Mouse (Mus musculus) heart, embryonic 10.5 days (tissue): Measurements from ENCODE around the gene Fryl. TPM values are rescaled to one million over a fixed set of nuclear protein-coding genes. Genes with fewer than 3 reads are reported as not detected.

Source experiments
- DNase-seq: peaks from one replicate; pipeline ENCODE4 v3.0.0-alpha.2; 2017; ENCODE audit warnings: low spot score
- H3K27ac ChIP-seq: fragments of 300-500 bp; sonication (generic); 2 replicates; pipeline ENCODE4 v1.5.1; 2016; ENCODE audit warnings: mild to moderate bottlenecking
- H3K27me3 ChIP-seq: fragments of 300-500 bp; sonication (generic); 2 replicates; pipeline ENCODE4 v1.6.1; 2016; ENCODE audit warnings: mild to moderate bottlenecking; ENCODE audit not compliant: poor library complexity, insufficient read depth, severe bottlenecking
- H3K36me3 ChIP-seq: fragments of 300-500 bp; sonication (generic); 2 replicates; pipeline ENCODE4 v1.6.1; 2016; ENCODE audit warnings: mild to moderate bottlenecking, moderate library complexity
- H3K4me1 ChIP-seq: fragments of 300-500 bp; sonication (generic); 2 replicates; pipeline ENCODE4 v1.6.1; 2016; ENCODE audit warnings: mild to moderate bottlenecking
- H3K4me3 ChIP-seq: fragments of 300-500 bp; sonication (generic); 2 replicates; pipeline ENCODE4 v1.5.1; 2016; ENCODE audit warnings: mild to moderate bottlenecking, moderate library complexity
- H3K9me3 ChIP-seq: fragments of 300-500 bp; sonication (generic); 2 replicates; pipeline ENCODE4 v1.6.1; 2016; ENCODE audit warnings: mild to moderate bottlenecking, moderate library complexity
- WGBS: fragments of 180-500 bp; shearing (Covaris S2); methylation state at CpG from one replicate; pipeline ENCODE4 v1.1.7; 2016; 5-methylcytosine and 5-hydroxymethylcytosine counted together
- polyA plus RNA-seq: library from polyadenylated mRNA; unstranded; fragments of >200 nt; fragmentation: Nextera tagmentation; extraction: Ambion mirVana; gene quantifications from 2 replicates; pipeline ENCODE4 v1.2.1, GENCODE M21; 2016

The Fryl gene
- polyA plus RNA-seq, 1 experiment from 2014 or later = 27.7 TPM

- H3K9me3 ChIP-seq = no peaks in the 10 kb centered on the region
- WGBS = 95% methylated on average over 4 of the region's 4 CpGs
- H3K27ac ChIP-seq = no peak overlapping the region
- no peaks in the 10 kb centered on the region for H3K36me3 ChIP-seq
- peaks cover 41% of the 10 kb centered on the region for H3K4me1 ChIP-seq
- no peak for DNase-seq
- no peaks in the 10 kb centered on the region for H3K27me3 ChIP-seq
- no peak overlapping the region for H3K4me3 ChIP-seq
Observed at GRCm38 (mm10) chr5:73249341-73249740, 7.1 kb downstream of the Fryl start.

- no peak overlapping the region for H3K4me3 ChIP-seq
- no peaks in the 10 kb centered on the region for H3K36me3 ChIP-seq
- H3K27ac ChIP-seq = no peak overlapping the region
- H3K9me3 ChIP-seq = no peaks in the 10 kb centered on the region
- no peaks in the 10 kb centered on the region for H3K27me3 ChIP-seq
- WGBS = 75% methylated on average over 8 of the region's 8 CpGs
- H3K4me1 ChIP-seq = peaks cover 34% of the 10 kb centered on the region
- no peak for DNase-seq
Observed at GRCm38 (mm10) chr5:73248211-73248610, 8.2 kb downstream of the Fryl start.

- Histone ChIP-seq H3K4me1 (peaks cover 33% of the 10 kb centered on the region), H3K36me3 (no peaks in the 10 kb centered on the region), H3K4me3 (no peak overlapping the region), H3K27me3 (no peaks in the 10 kb centered on the region), H3K27ac (no peak overlapping the region), H3K9me3 (no peaks in the 10 kb centered on the region)
- 92% methylated on average over 6 of the region's 6 CpGs for WGBS
- no peak for DNase-seq
Observed at GRCm38 (mm10) chr5:73246414-73246813, 10.0 kb downstream of the Fryl start.

- Histone ChIP-seq H3K9me3 (no peaks in the 10 kb centered on the region), H3K36me3 (peaks cover 2% of the 10 kb centered on the region; the same call in 1 of the 2 replicates), H3K27ac (no peak overlapping the region), H3K27me3 (no peaks in the 10 kb centered on the region), H3K4me1 (peaks cover 27% of the 10 kb centered on the region), H3K4me3 (no peak overlapping the region)
- WGBS = 80% methylated on average over 13 of the region's 13 CpGs
- DNase-seq = no peak
Observed at GRCm38 (mm10) chr5:73244403-73244802, 12.0 kb downstream of the Fryl start.

- H3K4me1 ChIP-seq = peaks cover 32% of the 10 kb centered on the region
- peaks cover 2% of the 10 kb centered on the region; the same call in 1 of the 2 replicates for H3K36me3 ChIP-seq
- 87% methylated on average over 8 of the region's 8 CpGs for whole genome bisulfite sequencing
- H3K9me3 ChIP-seq = no peaks in the 10 kb centered on the region
- H3K27ac ChIP-seq = no peak overlapping the region
- H3K4me3 ChIP-seq = no peak overlapping the region
- H3K27me3 ChIP-seq = no peaks in the 10 kb centered on the region
- DNase-seq = no peak
Observed at GRCm38 (mm10) chr5:73241966-73242365, 14.5 kb downstream of the Fryl start.

- peaks cover 38% of the 10 kb centered on the region for H3K4me1 ChIP-seq
Observed at GRCm38 (mm10) chr5:73241332-73241731, 15.1 kb downstream of the Fryl start.

GRCm38 (mm10) chr5:73240391-73240790, 16.0 kb downstream of the Fryl start:
- Histone ChIP-seq H3K27ac (no peak overlapping the region), H3K9me3 (no peaks in the 10 kb centered on the region), H3K36me3 (peaks cover 2% of the 10 kb centered on the region; the same call in 1 of the 2 replicates), H3K4me1 (peaks cover 41% of the 10 kb centered on the region), H3K27me3 (no peaks in the 10 kb centered on the region), H3K4me3 (no peak overlapping the region)
- DNase-seq = no peak
- 93% methylated on average over 6 of the region's 6 CpGs for WGBS

More at GRCm38 (mm10) chr5:73241332-73241731, 15.1 kb downstream of the Fryl start:
- 82% methylated on average over 10 of the region's 10 CpGs for WGBS
- no peak for DNase-seq
- Histone ChIP-seq H3K27me3 (no peaks in the 10 kb centered on the region), H3K36me3 (peaks cover 2% of the 10 kb centered on the region; the same call in 1 of the 2 replicates), H3K27ac (no peak overlapping the region), H3K4me3 (no peak overlapping the region), H3K9me3 (no peaks in the 10 kb centered on the region)

- H3K27ac ChIP-seq = peak overlapping the region; percentile 81
- peaks cover 2% of the 10 kb centered on the region; the same call in 1 of the 2 replicates for H3K36me3 ChIP-seq
Observed at GRCm38 (mm10) chr5:73236894-73237334, 19.5 kb downstream of the Fryl start.

GRCm38 (mm10) chr5:73235201-73235600, 21.2 kb downstream of the Fryl start:
- no peaks in the 10 kb centered on the region for H3K9me3 ChIP-seq
- no peak overlapping the region for H3K27ac ChIP-seq
- no peaks in the 10 kb centered on the region for H3K36me3 ChIP-seq
- H3K4me3 ChIP-seq = no peak overlapping the region
- H3K4me1 ChIP-seq = peaks cover 72% of the 10 kb centered on the region
- 82% methylated on average over 5 of the region's 5 CpGs for WGBS
- no peak for DNase-seq
- H3K27me3 ChIP-seq = no peaks in the 10 kb centered on the region

More at GRCm38 (mm10) chr5:73236894-73237334, 19.5 kb downstream of the Fryl start:
- WGBS = 10% methylated on average over 6 of the region's 6 CpGs
- Histone ChIP-seq H3K4me3 (peak overlapping the region; percentile 24; the same call in 1 of the 2 replicates), H3K27me3 (no peaks in the 10 kb centered on the region), H3K4me1 (peaks cover 55% of the 10 kb centered on the region), H3K9me3 (no peaks in the 10 kb centered on the region)
- peak; percentile 83 for DNase-seq

- Histone ChIP-seq H3K9me3 (no peaks in the 10 kb centered on the region), H3K27ac (peak overlapping the region; percentile 80; the same call in 1 of the 2 replicates), H3K27me3 (no peaks in the 10 kb centered on the region), H3K4me1 (peaks cover 86% of the 10 kb centered on the region), H3K36me3 (no peaks in the 10 kb centered on the region), H3K4me3 (no peak overlapping the region)
- no peak for DNase-seq
- 72% methylated on average over 17 of the region's 17 CpGs for WGBS
Observed at GRCm38 (mm10) chr5:73233018-73233881, 23.2 kb downstream of the Fryl start.

GRCm38 (mm10) chr5:73232267-73232666, 24.2 kb downstream of the Fryl start:
- Histone ChIP-seq H3K27ac (peak overlapping the region; percentile 80), H3K4me3 (peak overlapping the region; percentile 43), H3K4me1 (peaks cover 87% of the 10 kb centered on the region), H3K9me3 (no peaks in the 10 kb centered on the region), H3K27me3 (no peaks in the 10 kb centered on the region), H3K36me3 (no peaks in the 10 kb centered on the region)
- 18% methylated on average over 9 of the region's 9 CpGs for WGBS
- DNase-seq = no peak

GRCm38 (mm10) chr5:73231835-73232234, 24.6 kb downstream of the Fryl start:
- no peaks in the 10 kb centered on the region for H3K9me3 ChIP-seq
- H3K4me1 ChIP-seq = peaks cover 86% of the 10 kb centered on the region
- peak overlapping the region; percentile 80 for H3K27ac ChIP-seq
- 5% methylated on average over 6 of the region's 6 CpGs for WGBS
- no peaks in the 10 kb centered on the region for H3K36me3 ChIP-seq
- H3K27me3 ChIP-seq = no peaks in the 10 kb centered on the region
- peak overlapping the region; percentile 43 for H3K4me3 ChIP-seq
- DNase-seq = no peak

GRCm38 (mm10) chr5:73230171-73230570, 26.2 kb downstream of the Fryl start:
- Histone ChIP-seq H3K4me3 (no peak overlapping the region), H3K36me3 (no peaks in the 10 kb centered on the region), H3K9me3 (no peaks in the 10 kb centered on the region), H3K4me1 (peaks cover 80% of the 10 kb centered on the region), H3K27ac (peak overlapping the region; percentile 80), H3K27me3 (no peaks in the 10 kb centered on the region)
- WGBS = 48% methylated on average over 4 of the region's 4 CpGs
- DNase-seq = no peak
